Mouse (Mus musculus) ES-E14 (cell line): ENCODE results near the gene Manf.

Source experiments
- CHD2 ChIP-seq: IDR thresholded peaks from 2 replicates; pipeline ENCODE4 v1.6.1; 2014; ENCODE audit warnings: mild to moderate bottlenecking, low read depth, low read length, inconsistent platforms
- HCFC1 ChIP-seq: IDR thresholded peaks from 2 replicates; pipeline ENCODE4 v1.6.1; 2012; ENCODE audit warnings: low read length, inconsistent platforms, borderline replicate concordance; ENCODE audit not compliant: insufficient read depth
- MAFK ChIP-seq: IDR thresholded peaks from 2 replicates; pipeline ENCODE4 v1.6.1; 2014; ENCODE audit warnings: mild to moderate bottlenecking, low read depth, low read length, inconsistent platforms; ENCODE audit not compliant: insufficient read depth
- ZC3H11A ChIP-seq: IDR thresholded peaks from 2 replicates; pipeline ENCODE4 v1.6.1; 2012; ENCODE audit warnings: low read depth, mild to moderate bottlenecking, inconsistent platforms, low read length, borderline replicate concordance
- ZNF384 ChIP-seq: IDR thresholded peaks from 2 replicates; pipeline ENCODE4 v1.6.1; 2012; ENCODE audit warnings: low read depth, low read length, inconsistent platforms

- TF ChIP-seq ZC3H11A (no peak), ZNF384 (no peak), HCFC1 (no peak), CHD2 (no peak), MAFK (no peak)
Measured at GRCm38 (mm10) chr9:106883085-106883484, 8.7 kb downstream of the Manf start.
